ENCODE assay signal across 8 mouse cellular contexts in the genomic region with DNA sequence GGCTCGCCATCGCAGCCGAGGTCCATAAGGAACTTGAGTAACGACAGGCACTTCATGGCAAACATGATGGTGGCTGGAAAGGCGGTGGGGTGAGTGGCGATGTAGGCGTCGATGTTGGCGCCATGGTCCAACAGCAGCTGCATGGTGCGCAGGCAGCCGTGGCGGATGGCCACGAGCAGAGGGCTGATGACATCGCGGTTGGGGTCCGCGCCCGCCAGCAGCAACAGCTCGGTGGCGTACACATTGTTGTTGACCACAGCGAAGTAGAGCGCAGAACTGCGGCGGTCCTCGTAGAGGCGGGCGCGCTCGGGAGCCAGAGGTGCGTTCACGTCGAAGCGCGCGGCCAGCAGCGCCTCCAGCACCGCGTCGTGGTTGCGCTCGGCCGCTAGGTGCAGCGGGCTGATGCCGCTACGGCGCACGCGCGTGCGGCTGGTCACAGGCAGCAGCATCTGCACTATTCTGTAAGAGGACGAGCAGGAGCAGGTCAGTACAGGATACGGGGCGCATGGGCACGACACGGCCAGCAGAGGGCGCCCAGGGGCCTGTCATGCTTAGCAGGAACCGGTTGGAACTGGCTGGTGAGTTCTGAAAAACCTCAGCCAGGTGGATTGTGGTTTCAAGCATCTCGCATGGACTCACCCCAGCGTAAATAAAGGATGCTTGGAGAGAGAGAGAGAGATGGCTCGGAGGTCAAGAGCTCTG. TPM values are rescaled to one million over a fixed set of nuclear protein-coding genes. Genes with fewer than 3 reads are reported as not detected.
A peak's percentile ranks its signal among the peaks of the same experiment; 100 is the strongest.
DNase-seq lines count a peak whose midpoint lies in the region; ATAC-seq and TF ChIP-seq lines count a peak whose summit lies in the region.

No protein-coding gene starts in this region.

- no peak overlapping the region for H3K27ac ChIP-seq in bone marrow, adult 2 months (ENCODE audit: control insufficient read depth, insufficient read depth, low read depth, low read length, poor library complexity)
- no peak overlapping the region for H3K27ac ChIP-seq in embryonic facial prominence, embryonic 15.5 days (replicated peaks)
- peak overlapping the region; percentile 76 for H3K27ac ChIP-seq in heart, embryonic 10.5 days
- no peak overlapping the region for H3K27ac ChIP-seq in kidney, embryonic 14.5 days (ENCODE audit: low read depth, low read length)
- no peak overlapping the region for H3K27ac ChIP-seq in limb, embryonic 14.5 days (replicated peaks; ENCODE audit: low read depth, low read length)
- H3K27ac ChIP-seq in midbrain, postnatal 0 days (ENCODE audit: low read depth, low read length) = no peak overlapping the region

- peak; percentile 95 for TF ChIP-seq CTCF in bone marrow, adult 2 months (IDR thresholded peaks at IDR 0.05; ENCODE audit: control insufficient read depth, insufficient read depth, low read length)
- TF ChIP-seq CTCF in midbrain, postnatal 0 days (IDR thresholded peaks at IDR 0.05) = peak; percentile 93

- H3K27me3 ChIP-seq in embryonic facial prominence, embryonic 15.5 days = peaks cover 17% of the 10 kb centered on the region
- H3K27me3 ChIP-seq in heart, embryonic 10.5 days (ENCODE audit: insufficient read depth, poor library complexity, severe bottlenecking) = peaks cover 22% of the 10 kb centered on the region; the same call in 1 of the 2 replicates
- H3K27me3 ChIP-seq in kidney, embryonic 14.5 days (ENCODE audit: control insufficient read depth, insufficient read depth, low read length) = peaks cover 21% of the 10 kb centered on the region
- H3K27me3 ChIP-seq in limb, embryonic 14.5 days (ENCODE audit: control insufficient read depth, insufficient read depth, low read length) = peaks cover 10% of the 10 kb centered on the region; the same call in 1 of the 2 replicates
- no peaks in the 10 kb centered on the region for H3K27me3 ChIP-seq in midbrain, postnatal 0 days (ENCODE audit: insufficient read depth, low read length)

- H3K4me3 ChIP-seq in bone marrow, adult 2 months (replicated peaks; ENCODE audit: control insufficient read depth, low read depth, low read length) = no peak overlapping the region
- H3K4me3 ChIP-seq in embryonic facial prominence, embryonic 15.5 days (replicated peaks) = peak overlapping the region; percentile 39
- peak overlapping the region; percentile 38 for H3K4me3 ChIP-seq in heart, embryonic 10.5 days
- H3K4me3 ChIP-seq in kidney, embryonic 14.5 days (ENCODE audit: low read length) = peak overlapping the region; percentile 29
- peak overlapping the region; percentile 33 for H3K4me3 ChIP-seq in limb, embryonic 14.5 days (replicated peaks; ENCODE audit: low read length)
- peak overlapping the region; percentile 27 for H3K4me3 ChIP-seq in midbrain, postnatal 0 days (ENCODE audit: low read depth, low read length)

- peak; percentile 78 for ATAC-seq in embryonic facial prominence, embryonic 15.5 days (ENCODE audit: insufficient number of reproducible peaks, low FRiP score, low TSS enrichment, low read depth)
- peak; percentile 93 for ATAC-seq in kidney, embryonic 14.5 days (ENCODE audit: low FRiP score, low TSS enrichment)
- ATAC-seq in limb, embryonic 14.5 days (ENCODE audit: low FRiP score, low read depth) = peak; percentile 90
- ATAC-seq in midbrain, postnatal 0 days (ENCODE audit: low FRiP score) = peak; percentile 96

- H3K36me3 ChIP-seq in embryonic facial prominence, embryonic 15.5 days = no peaks in the 10 kb centered on the region
- H3K36me3 ChIP-seq in heart, embryonic 10.5 days = peaks cover 93% of the 10 kb centered on the region
- H3K36me3 ChIP-seq in kidney, embryonic 14.5 days (ENCODE audit: control insufficient read depth, insufficient read depth, low read length) = no peaks in the 10 kb centered on the region
- no peaks in the 10 kb centered on the region for H3K36me3 ChIP-seq in limb, embryonic 14.5 days (ENCODE audit: control insufficient read depth, insufficient read depth, low read length)
- H3K36me3 ChIP-seq in midbrain, postnatal 0 days (ENCODE audit: insufficient read depth, low read length) = no peaks in the 10 kb centered on the region

- TF ChIP-seq POLR2A in bone marrow, adult 2 months (IDR thresholded peaks at IDR 0.05; ENCODE audit: borderline replicate concordance, control insufficient read depth, low read depth, low read length) = 0 out of 2 replicates have a peak, but pooled peaks have one; percentile 13
- no peak for TF ChIP-seq POLR2A in limb, embryonic 14.5 days (IDR thresholded peaks at IDR 0.05; ENCODE audit: borderline replicate concordance, extremely low read depth, insufficient read depth, insufficient read length)

- WGBS in bone marrow, adult 2 months = 12% methylated on average over 60 of the region's 60 CpGs
- WGBS in embryonic facial prominence, embryonic 15.5 days = 7% methylated on average over 60 of the region's 60 CpGs
- WGBS in heart, embryonic 10.5 days = 13% methylated on average over 60 of the region's 60 CpGs
- 8% methylated on average over 60 of the region's 60 CpGs for WGBS in kidney, embryonic 14.5 days
- 8% methylated on average over 58 of the region's 60 CpGs for WGBS in limb, embryonic 14.5 days
- WGBS in midbrain, postnatal 0 days = 7% methylated on average over 60 of the region's 60 CpGs

- H3K4me1 ChIP-seq in bone marrow, adult 2 months (ENCODE audit: control insufficient read depth, insufficient read depth, low read length) = peaks cover 1% of the 10 kb centered on the region; the same call in 1 of the 2 replicates
- H3K4me1 ChIP-seq in embryonic facial prominence, embryonic 15.5 days = peaks cover 7% of the 10 kb centered on the region
- peaks cover 54% of the 10 kb centered on the region for H3K4me1 ChIP-seq in heart, embryonic 10.5 days
- H3K4me1 ChIP-seq in kidney, embryonic 14.5 days (ENCODE audit: control insufficient read depth, insufficient read depth, low read length) = no peaks in the 10 kb centered on the region
- H3K4me1 ChIP-seq in limb, embryonic 14.5 days (ENCODE audit: control insufficient read depth, insufficient read depth, low read length) = peaks cover 4% of the 10 kb centered on the region; the same call in 1 of the 2 replicates
- no peaks in the 10 kb centered on the region for H3K4me1 ChIP-seq in midbrain, postnatal 0 days (ENCODE audit: insufficient read depth, low read length)

- 0 out of 2 replicates have a peak overlapping the region, but pooled peaks have one; percentile 12 for H3K9ac ChIP-seq in embryonic facial prominence, embryonic 15.5 days
- no peak overlapping the region for H3K9ac ChIP-seq in kidney, embryonic 14.5 days (ENCODE audit: low read depth, low read length)
- H3K9ac ChIP-seq in limb, embryonic 14.5 days (ENCODE audit: low read depth, low read length, severe bottlenecking) = peak overlapping the region; percentile 46; the same call in 1 of the 2 replicates
- no peak overlapping the region for H3K9ac ChIP-seq in midbrain, postnatal 0 days (replicated peaks; ENCODE audit: low read length, poor library complexity, severe bottlenecking)

- peak; percentile 67 for DNase-seq in 3134 (ENCODE audit: extremely low read depth, insufficient read length, low spot score)
- peak; percentile 92 for DNase-seq in heart, embryonic 10.5 days (ENCODE audit: low spot score)
- peak; percentile 92 for DNase-seq in limb, embryonic 14.5 days (ENCODE audit: low spot score)
- peak; percentile 97 for DNase-seq in midbrain, postnatal 0 days (ENCODE audit: low spot score)
- DNase-seq in spleen, postnatal 14 days (ENCODE audit: low spot score in 2 of 2) = peak; percentile 74 to 87

- H3K4me2 ChIP-seq in embryonic facial prominence, embryonic 15.5 days (replicated peaks) = peak overlapping the region; percentile 74
- H3K4me2 ChIP-seq in kidney, embryonic 14.5 days (replicated peaks; ENCODE audit: low read depth, low read length) = peak overlapping the region; percentile 55
- H3K4me2 ChIP-seq in limb, embryonic 14.5 days (replicated peaks; ENCODE audit: low read depth, low read length, severe bottlenecking) = peak overlapping the region; percentile 65
- H3K4me2 ChIP-seq in midbrain, postnatal 0 days (ENCODE audit: low read depth, low read length, poor library complexity, severe bottlenecking) = peak overlapping the region; percentile 46

- H3K9me3 ChIP-seq in embryonic facial prominence, embryonic 15.5 days (replicated peaks) = no peaks in the 10 kb centered on the region
- H3K9me3 ChIP-seq in heart, embryonic 10.5 days = no peaks in the 10 kb centered on the region
- H3K9me3 ChIP-seq in kidney, embryonic 14.5 days (ENCODE audit: control insufficient read depth, low read length) = no peaks in the 10 kb centered on the region
- H3K9me3 ChIP-seq in limb, embryonic 14.5 days (ENCODE audit: control insufficient read depth, low read length) = no peaks in the 10 kb centered on the region
- no peaks in the 10 kb centered on the region for H3K9me3 ChIP-seq in midbrain, postnatal 0 days (ENCODE audit: low read length)

RNA-seq across cellular contexts. Expression of gene Fam181a, which starts 14.5 kb away (rescaled TPM):
- polyA plus RNA-seq in bone marrow, adult 2 months (2011; ENCODE audit: insufficient read depth, insufficient read length, low replicate concordance, missing spikeins) = not detected in 2 replicates
- polyA plus RNA-seq in embryonic facial prominence, embryonic 15.5 days (2015; fragmentation: Nextera tagmentation; extraction: Ambion mirVana) = 0.20 TPM in 1 of 2 replicates, not detected in the other
- polyA plus RNA-seq in heart, embryonic 10.5 days (2016; fragmentation: Nextera tagmentation; extraction: Ambion mirVana) = not detected in 2 replicates
- not detected in 2 replicates for polyA plus RNA-seq in kidney, embryonic 14.5 days (2014; fragmentation: Nextera tagmentation; extraction: Ambion mirVana)
- polyA plus RNA-seq in limb, embryonic 14.5 days (2012; rRNA removed) = 0.16 and 0.31 TPM in 2 replicates
- polyA plus RNA-seq in limb, embryonic 14.5 days (2014; fragmentation: Nextera tagmentation; extraction: Ambion mirVana) = 0.14 TPM in 1 of 2 replicates, not detected in the other
- total RNA-seq in midbrain, postnatal 0 days (2014; rRNA removed) = 11.2 and 14.9 TPM in 2 replicates
- polyA plus RNA-seq in midbrain, postnatal 0 days (2015; fragmentation: Nextera tagmentation; extraction: Ambion mirVana) = 8.9 and 11.2 TPM in 2 replicates

RNA-seq across cellular contexts. Expression of gene Asb2, which starts 30.5 kb away (rescaled TPM):
- polyA plus RNA-seq in bone marrow, adult 2 months (2011; ENCODE audit: insufficient read depth, insufficient read length, low replicate concordance, missing spikeins) = 2.8 TPM in 2 replicates
- 7.5 and 10.1 TPM in 2 replicates for polyA plus RNA-seq in embryonic facial prominence, embryonic 15.5 days (2015; fragmentation: Nextera tagmentation; extraction: Ambion mirVana)
- 152 and 312 TPM in 2 replicates for polyA plus RNA-seq in heart, embryonic 10.5 days (2016; fragmentation: Nextera tagmentation; extraction: Ambion mirVana)
- 1.0 and 1.2 TPM in 2 replicates for polyA plus RNA-seq in kidney, embryonic 14.5 days (2014; fragmentation: Nextera tagmentation; extraction: Ambion mirVana)
- polyA plus RNA-seq in limb, embryonic 14.5 days (2012; rRNA removed) = 13.8 and 18.2 TPM in 2 replicates
- 7.4 and 11.7 TPM in 2 replicates for polyA plus RNA-seq in limb, embryonic 14.5 days (2014; fragmentation: Nextera tagmentation; extraction: Ambion mirVana)
- 0.93 and 4.4 TPM in 2 replicates for total RNA-seq in midbrain, postnatal 0 days (2014; rRNA removed)
- polyA plus RNA-seq in midbrain, postnatal 0 days (2015; fragmentation: Nextera tagmentation; extraction: Ambion mirVana) = 1.5 and 1.9 TPM in 2 replicates

Comparison
In these comparisons a context has a peak if more than half of its experiments do, and no peak if none do; other contexts are left out.
1. H3K9ac ChIP-seq: peak in embryonic facial prominence, embryonic 15.5 days (single experiment) and limb, embryonic 14.5 days (single experiment); none in kidney, embryonic 14.5 days (single experiment) and midbrain, postnatal 0 days (single experiment).
2. Peak in every context shown above with its lines, with median percentiles within 50 percentile points of each other: DNase-seq, ATAC-seq and H3K4me2 ChIP-seq.